Mouse (Mus musculus) heart, embryonic 10.5 days (tissue): Measurements from ENCODE around the gene Kctd11. TPM values are rescaled to one million over a fixed set of nuclear protein-coding genes. Genes with fewer than 3 reads are reported as not detected.
"Not testable (repeated sequence)": the region's sequence is repeated elsewhere in the genome, so short reads cannot be mapped to it uniquely, and the experiment has no call there.

Source experiments
- DNase-seq: peaks from one replicate; pipeline ENCODE4 v3.0.0-alpha.2; 2017; ENCODE audit warnings: low spot score
- H3K27ac ChIP-seq: fragments of 300-500 bp; sonication (generic); 2 replicates; pipeline ENCODE4 v1.5.1; 2016; ENCODE audit warnings: mild to moderate bottlenecking
- H3K27me3 ChIP-seq: fragments of 300-500 bp; sonication (generic); 2 replicates; pipeline ENCODE4 v1.6.1; 2016; ENCODE audit warnings: mild to moderate bottlenecking; ENCODE audit not compliant: poor library complexity, insufficient read depth, severe bottlenecking
- H3K36me3 ChIP-seq: fragments of 300-500 bp; sonication (generic); 2 replicates; pipeline ENCODE4 v1.6.1; 2016; ENCODE audit warnings: mild to moderate bottlenecking, moderate library complexity
- H3K4me1 ChIP-seq: fragments of 300-500 bp; sonication (generic); 2 replicates; pipeline ENCODE4 v1.6.1; 2016; ENCODE audit warnings: mild to moderate bottlenecking
- H3K4me3 ChIP-seq: fragments of 300-500 bp; sonication (generic); 2 replicates; pipeline ENCODE4 v1.5.1; 2016; ENCODE audit warnings: mild to moderate bottlenecking, moderate library complexity
- H3K9me3 ChIP-seq: fragments of 300-500 bp; sonication (generic); 2 replicates; pipeline ENCODE4 v1.6.1; 2016; ENCODE audit warnings: mild to moderate bottlenecking, moderate library complexity
- WGBS: fragments of 180-500 bp; shearing (Covaris S2); methylation state at CpG from one replicate; pipeline ENCODE4 v1.1.7; 2016; 5-methylcytosine and 5-hydroxymethylcytosine counted together
- polyA plus RNA-seq: library from polyadenylated mRNA; unstranded; fragments of >200 nt; fragmentation: Nextera tagmentation; extraction: Ambion mirVana; gene quantifications from 2 replicates; pipeline ENCODE4 v1.2.1, GENCODE M21; 2016

Kctd11 gene
- polyA plus RNA-seq, 1 experiment from 2014 or later, result 6.2 TPM

GRCm38 (mm10) chr11:69917379-69917948 is 36.3 kb upstream of the Kctd11 start:
- Histone ChIP-seq H3K36me3 (peaks cover 60% of the 10 kb centered on the region), H3K9me3 (no peaks in the 10 kb centered on the region), H3K4me3 (no peak overlapping the region), H3K4me1 (peaks cover 59% of the 10 kb centered on the region), H3K27me3 (no peaks in the 10 kb centered on the region), H3K27ac (no peak overlapping the region)
- WGBS, result 82% methylated on average over 8 of the region's 8 CpGs
- peak; percentile 59 for DNase-seq

GRCm38 (mm10) chr11:69916652-69917378 is 35.6 kb upstream of the Kctd11 start:
- H3K4me3 ChIP-seq, result peak overlapping the region; percentile 91; the same call in 1 of the 2 replicates
- peaks cover 67% of the 10 kb centered on the region for H3K36me3 ChIP-seq
- H3K9me3 ChIP-seq, H3K27me3 ChIP-seq, H3K27ac ChIP-seq, DNase-seq: not testable (repeated sequence)
- H3K4me1 ChIP-seq, result peaks cover 55% of the 10 kb centered on the region
- 56% methylated on average over 7 of the region's 7 CpGs for WGBS

GRCm38 (mm10) chr11:69915667-69916627 is 34.7 kb upstream of the Kctd11 start:
- H3K4me1 ChIP-seq, result peaks cover 55% of the 10 kb centered on the region
- peaks cover 75% of the 10 kb centered on the region for H3K36me3 ChIP-seq
- H3K27ac ChIP-seq, result peak overlapping the region; percentile 31

GRCm38 (mm10) chr11:69914917-69915430 is 33.8 kb upstream of the Kctd11 start:
- Histone ChIP-seq H3K4me3 (peak overlapping the region; percentile 91), H3K27ac (peak overlapping the region; percentile 97), H3K9me3 (no peaks in the 10 kb centered on the region), H3K36me3 (peaks cover 85% of the 10 kb centered on the region), H3K4me1 (peaks cover 55% of the 10 kb centered on the region), H3K27me3 (no peaks in the 10 kb centered on the region)
- peak; percentile 74 for DNase-seq
- WGBS, result 37% methylated on average over 9 of the region's 9 CpGs

More at GRCm38 (mm10) chr11:69915667-69916627, 34.7 kb upstream of the Kctd11 start:
- peak; percentile 76 for DNase-seq
- WGBS, result 62% methylated on average over 5 of the region's 5 CpGs
- H3K27me3 ChIP-seq, result no peaks in the 10 kb centered on the region
- peak overlapping the region; percentile 91 for H3K4me3 ChIP-seq
- no peaks in the 10 kb centered on the region for H3K9me3 ChIP-seq

GRCm38 (mm10) chr11:69914372-69914764 is 33.2 kb upstream of the Kctd11 start:
- Histone ChIP-seq H3K9me3 (no peaks in the 10 kb centered on the region), H3K27me3 (no peaks in the 10 kb centered on the region), H3K27ac (peak overlapping the region; percentile 97), H3K36me3 (peaks cover 88% of the 10 kb centered on the region), H3K4me1 (peaks cover 51% of the 10 kb centered on the region), H3K4me3 (peak overlapping the region; percentile 91)
- DNase-seq, result peak; percentile 81
- WGBS, result 2% methylated on average over 17 of the region's 17 CpGs

GRCm38 (mm10) chr11:69913554-69914371 is 32.6 kb upstream of the Kctd11 start, which contains the start of gene Gps2:
Gene Gps2 (plus strand): TSS chr11:69913888.
- Histone ChIP-seq H3K4me3 (peak within 1 kb of the TSS; percentile 91), H3K27me3 (no peaks in the 10 kb centered on the region), H3K36me3 (peaks cover 88% of the 10 kb centered on the region), H3K4me1 (peaks cover 45% of the 10 kb centered on the region), H3K9me3 (no peaks in the 10 kb centered on the region), H3K27ac (peak within 1 kb of the TSS; percentile 97)
- 1% methylated on average over 61 of the region's 61 CpGs for WGBS
- peak; percentile 96 for DNase-seq

- H3K4me3 ChIP-seq, result peak overlapping the region; percentile 91
- H3K4me1 ChIP-seq, result peaks cover 42% of the 10 kb centered on the region
- H3K36me3 ChIP-seq, result peaks cover 88% of the 10 kb centered on the region
- H3K27me3 ChIP-seq, result no peaks in the 10 kb centered on the region
- no peaks in the 10 kb centered on the region for H3K9me3 ChIP-seq
- peak overlapping the region; percentile 97 for H3K27ac ChIP-seq
- 79% methylated on average over 15 of the region's 15 CpGs for WGBS
- no peak for DNase-seq
Measured at GRCm38 (mm10) chr11:69912716-69913530, 31.7 kb upstream of the Kctd11 start.

- H3K27ac ChIP-seq, result no peak overlapping the region
- H3K4me3 ChIP-seq, result no peak overlapping the region
- DNase-seq, result peak; percentile 63
- peaks cover 88% of the 10 kb centered on the region for H3K36me3 ChIP-seq
- 88% methylated on average over 6 of the region's 6 CpGs for WGBS
- H3K27me3 ChIP-seq, result no peaks in the 10 kb centered on the region
- H3K9me3 ChIP-seq, result no peaks in the 10 kb centered on the region
- H3K4me1 ChIP-seq, result peaks cover 35% of the 10 kb centered on the region
Measured at GRCm38 (mm10) chr11:69911701-69912100, 30.5 kb upstream of the Kctd11 start.

GRCm38 (mm10) chr11:69910781-69911560 is 29.8 kb upstream of the Kctd11 start:
- Histone ChIP-seq H3K4me1 (peaks cover 28% of the 10 kb centered on the region), H3K27ac (no peak overlapping the region), H3K4me3 (no peak overlapping the region), H3K36me3 (peaks cover 88% of the 10 kb centered on the region), H3K27me3 (no peaks in the 10 kb centered on the region), H3K9me3 (no peaks in the 10 kb centered on the region)
- 92% methylated on average over 17 of the region's 17 CpGs for WGBS
- DNase-seq, result peak; percentile 73

- no peak overlapping the region for H3K4me3 ChIP-seq
- H3K4me1 ChIP-seq, result peaks cover 20% of the 10 kb centered on the region
- H3K36me3 ChIP-seq, result peaks cover 88% of the 10 kb centered on the region
- no peaks in the 10 kb centered on the region for H3K9me3 ChIP-seq
- H3K27me3 ChIP-seq, result no peaks in the 10 kb centered on the region
- 90% methylated on average over 8 of the region's 8 CpGs for WGBS
- DNase-seq, result peak; percentile 61
- no peak overlapping the region for H3K27ac ChIP-seq
Measured at GRCm38 (mm10) chr11:69910177-69910576, 29.0 kb upstream of the Kctd11 start.

GRCm38 (mm10) chr11:69909174-69909573 is 28.0 kb upstream of the Kctd11 start:
- Histone ChIP-seq H3K27me3 (no peaks in the 10 kb centered on the region), H3K9me3 (no peaks in the 10 kb centered on the region), H3K4me3 (no peak overlapping the region), H3K36me3 (peaks cover 93% of the 10 kb centered on the region), H3K4me1 (peaks cover 10% of the 10 kb centered on the region), H3K27ac (no peak overlapping the region)
- whole genome bisulfite sequencing, result 82% methylated on average over 5 of the region's 5 CpGs
- no peak for DNase-seq
